Mouse (Mus musculus) G1E (cell line): ENCODE results near the gene Aurkb.

ENCODE experiments used
- CTCF ChIP-seq: IDR thresholded peaks from 2 replicates; pipeline ENCODE4 v1.5.1; 2012; ENCODE audit warnings: low read depth, low read length, inconsistent platforms, mixed read lengths
- GATA1 ChIP-seq: IDR thresholded peaks from 2 replicates; pipeline ENCODE4 v1.6.1; 2012; ENCODE audit warnings: borderline replicate concordance, low read length, inconsistent platforms, mixed read lengths
- POLR2AphosphoS5 ChIP-seq: IDR thresholded peaks from 2 replicates; pipeline ENCODE4 v1.6.1; 2012; ENCODE audit warnings: low read depth, low read length, inconsistent platforms; ENCODE audit not compliant: insufficient replicate concordance
- TAL1 ChIP-seq: conservative IDR thresholded peaks from 2 replicates; pipeline ENCODE4 v1.6.1; 2012; ENCODE audit warnings: low read depth, low read length, inconsistent platforms, mixed read lengths

DNA sequence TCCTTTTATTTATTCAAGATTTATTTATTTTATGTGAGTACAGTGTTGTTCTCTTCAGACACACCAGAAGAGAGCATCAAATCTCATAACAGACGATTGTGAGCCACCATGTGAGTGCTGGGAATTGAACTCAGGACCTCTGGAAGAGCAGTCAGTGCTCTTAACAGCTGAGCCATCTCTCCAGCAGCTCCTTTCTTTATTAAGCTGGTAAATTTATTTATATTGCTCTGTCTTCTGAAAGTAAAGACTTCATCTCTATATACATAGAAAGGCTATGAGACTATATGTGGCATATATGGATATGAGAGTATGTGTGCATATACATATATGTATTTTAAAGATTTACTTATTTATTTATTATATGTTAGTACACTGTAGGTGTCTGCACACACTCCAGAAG, 35.9 kb upstream of the Aurkb start:
- TF ChIP-seq GATA1 (no peak), CTCF (no peak), TAL1 (no peak), POLR2AphosphoS5 (no peak)
